1 mouse cellular context compared by ENCODE assay signal in the genomic region with DNA sequence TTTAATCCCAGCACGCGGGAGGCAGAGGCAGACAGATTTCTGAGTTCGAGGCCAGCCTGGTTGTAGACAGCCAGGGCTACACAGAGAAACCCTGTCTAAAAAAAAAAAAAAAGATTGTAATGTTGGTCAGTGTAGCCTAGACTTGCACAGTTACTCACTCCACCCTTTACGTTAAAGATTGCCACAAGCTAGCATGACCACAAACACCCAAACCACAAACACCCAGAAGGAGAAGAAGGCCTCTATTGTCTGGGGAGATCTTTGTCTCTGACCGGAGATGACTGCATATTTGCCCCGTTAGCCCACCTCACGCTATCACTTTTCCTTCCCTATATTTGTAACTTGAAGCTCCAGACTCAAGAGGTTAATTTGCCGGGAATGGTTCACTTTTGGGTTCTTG.
TF ChIP-seq lines count a peak whose summit lies in the region.

No protein-coding gene starts in this region.

TF ChIP-seq in CH12.LX, 34 proteins besides CTCF, POLR2A, EP300 and RAD21:
- TF ChIP-seq TBP (conservative IDR thresholded peaks at IDR 0.05; ENCODE audit: low read depth, low read length), result peak; percentile 95
- TF ChIP-seq CHD2 (IDR thresholded peaks at IDR 0.05; ENCODE audit: low read length), result no peak
- TF ChIP-seq TCF12 (IDR thresholded peaks at IDR 0.05; ENCODE audit: low read depth, low read length), result peak; percentile 37; the same call in 1 of the 2 replicates
- TF ChIP-seq UBTF (IDR thresholded peaks at IDR 0.05; ENCODE audit: low read depth, low read length), result 0 out of 2 replicates have a peak, but pooled peaks have one; percentile 76
- no peak for TF ChIP-seq ZKSCAN1 (IDR thresholded peaks at IDR 0.05; ENCODE audit: borderline replicate concordance, low read depth, low read length)
- TF ChIP-seq POLR2AphosphoS2 (IDR thresholded peaks at IDR 0.05; ENCODE audit: low read depth, low read length), result no peak
- peak; percentile 10; the same call in 1 of the 2 replicates for TF ChIP-seq ETS1 (conservative IDR thresholded peaks at IDR 0.05; ENCODE audit: low read depth, low read length)
- no peak for TF ChIP-seq ZMIZ1 (IDR thresholded peaks at IDR 0.05; ENCODE audit: low read depth, low read length)
- TF ChIP-seq SIN3A (IDR thresholded peaks at IDR 0.05; ENCODE audit: low read length), result no peak
- peak; percentile 76 for TF ChIP-seq ZNF384 (IDR thresholded peaks at IDR 0.05; ENCODE audit: low read depth, low read length)
- TF ChIP-seq MAZ (IDR thresholded peaks at IDR 0.05; ENCODE audit: low read depth, low read length), result no peak
- TF ChIP-seq JUN (IDR thresholded peaks at IDR 0.05; ENCODE audit: insufficient read depth, low read depth, low read length), result peak; percentile 32; the same call in 1 of the 2 replicates
- TF ChIP-seq MAX (IDR thresholded peaks at IDR 0.05; ENCODE audit: low read length), result no peak
- TF ChIP-seq USF2 (conservative IDR thresholded peaks at IDR 0.05; ENCODE audit: low read depth, low read length), result no peak
TF ChIP-seq in CH12.LX: peak in this region for 6.
